21 mouse cellular contexts compared by ENCODE assay signal in genomic region chr12:76500896-76501295, GRCm38 (mm10). TPM values are rescaled to one million over a fixed set of nuclear protein-coding genes. Genes with fewer than 3 reads are reported as not detected.
DNase-seq lines count a peak whose midpoint lies in the region; ATAC-seq and TF ChIP-seq lines count a peak whose summit lies in the region.
"Had no signal": no experiment of that assay in that cellular context is flagged by ENCODE, and none has a peak within 500 bp of the region (broad histone marks: within the 10 kb centered on the region; RNA-seq: fewer than 3 reads in every experiment).

No protein-coding gene starts in this region.

- H3K27ac ChIP-seq in liver, embryonic 11.5 days (ENCODE audit: low read depth, low read length): no peak overlapping the region; the same call in 1 of the 2 replicates
- no peak overlapping the region for H3K27ac ChIP-seq in liver, postnatal 0 days (ENCODE audit: low read depth)
- no peak overlapping the region for H3K27ac ChIP-seq in hindbrain, embryonic 11.5 days (ENCODE audit: low read depth, low read length)
- H3K27ac ChIP-seq: embryonic facial prominence, embryonic 13.5 days; limb, embryonic 10.5 days; liver, embryonic 15.5 days; neural tube, embryonic 12.5 days had no signal

- H3K4me3 ChIP-seq in liver, embryonic 11.5 days (ENCODE audit: low read depth, low read length): no peak overlapping the region
- no peak overlapping the region for H3K4me3 ChIP-seq in liver, postnatal 0 days (ENCODE audit: low read depth, low read length)
- no peak overlapping the region for H3K4me3 ChIP-seq in hindbrain, embryonic 11.5 days (ENCODE audit: low read depth, low read length)
- H3K4me3 ChIP-seq: embryonic facial prominence, embryonic 13.5 days; heart, embryonic 13.5 days; limb, embryonic 10.5 days; liver, embryonic 15.5 days; neural tube, embryonic 12.5 days had no signal

- H3K9ac ChIP-seq in liver, embryonic 11.5 days (ENCODE audit: low read depth, low read length): no peak overlapping the region
- no peak overlapping the region for H3K9ac ChIP-seq in liver, postnatal 0 days (replicated peaks)
- H3K9ac ChIP-seq in hindbrain, embryonic 11.5 days (ENCODE audit: low read depth, low read length): no peak overlapping the region
- H3K9ac ChIP-seq: embryonic facial prominence, embryonic 13.5 days; heart, embryonic 13.5 days; liver, embryonic 15.5 days; neural tube, embryonic 12.5 days had no signal

- no peak for TF ChIP-seq CTCF in liver, postnatal 0 days (IDR thresholded peaks at IDR 0.05; ENCODE audit: low read depth)

- H3K9me3 ChIP-seq in liver, embryonic 11.5 days (ENCODE audit: control insufficient read depth, low read length): no peaks in the 10 kb centered on the region
- no peaks in the 10 kb centered on the region for H3K9me3 ChIP-seq in liver, postnatal 0 days (ENCODE audit: low read length)
- no peaks in the 10 kb centered on the region for H3K9me3 ChIP-seq in hindbrain, embryonic 11.5 days (ENCODE audit: control insufficient read depth, low read length)
- H3K9me3 ChIP-seq: embryonic facial prominence, embryonic 13.5 days; heart, embryonic 13.5 days; limb, embryonic 10.5 days; liver, embryonic 15.5 days; neural tube, embryonic 12.5 days had no signal

- H3K4me1 ChIP-seq in liver, embryonic 11.5 days (replicated peaks; ENCODE audit: control insufficient read depth, insufficient read depth, low read length): peaks cover 5% of the 10 kb centered on the region; the same call in 1 of the 2 replicates
- peaks cover 2% of the 10 kb centered on the region; the same call in 1 of the 2 replicates for H3K4me1 ChIP-seq in liver, postnatal 0 days (ENCODE audit: insufficient read depth)
- H3K4me1 ChIP-seq in hindbrain, embryonic 11.5 days (replicated peaks; ENCODE audit: control insufficient read depth, insufficient read depth, low read length): no peaks in the 10 kb centered on the region
- H3K4me1 ChIP-seq: neural tube, embryonic 12.5 days had no signal

- no peaks in the 10 kb centered on the region for H3K27me3 ChIP-seq in liver, embryonic 11.5 days (replicated peaks; ENCODE audit: control insufficient read depth, insufficient read depth, low read length)
- no peaks in the 10 kb centered on the region for H3K27me3 ChIP-seq in liver, postnatal 0 days (ENCODE audit: insufficient read depth, low read length)
- no peaks in the 10 kb centered on the region for H3K27me3 ChIP-seq in hindbrain, embryonic 11.5 days (ENCODE audit: control insufficient read depth, insufficient read depth, low read length)
- H3K27me3 ChIP-seq: embryonic facial prominence, embryonic 13.5 days; neural tube, embryonic 12.5 days had no signal

- no peak overlapping the region for H3K4me2 ChIP-seq in liver, embryonic 11.5 days
- H3K4me2 ChIP-seq in liver, postnatal 0 days (ENCODE audit: low read depth, low read length): no peak overlapping the region
- H3K4me2 ChIP-seq in hindbrain, embryonic 11.5 days (replicated peaks; ENCODE audit: low read depth, low read length): no peak overlapping the region
- H3K4me2 ChIP-seq: embryonic facial prominence, embryonic 13.5 days; heart, embryonic 13.5 days; liver, embryonic 15.5 days; midbrain, embryonic 11.5 days; neural tube, embryonic 12.5 days had no signal

- ATAC-seq in liver, embryonic 11.5 days (replicated peaks; ENCODE audit: low FRiP score): peak; percentile 65
- no peak for ATAC-seq in liver, postnatal 0 days
- peak; percentile 39 for ATAC-seq in megakaryocyte, adult 5-6 weeks (ENCODE audit: poor library complexity, severe bottlenecking)
- no peak for ATAC-seq in hindbrain, embryonic 11.5 days (ENCODE audit: low FRiP score)
- ATAC-seq: hindbrain, embryonic 16.5 days had no signal

- TF ChIP-seq EP300 in liver, postnatal 0 days (IDR thresholded peaks at IDR 0.05; ENCODE audit: low read depth): no peak

- no peaks in the 10 kb centered on the region for H3K36me3 ChIP-seq in liver, embryonic 11.5 days (ENCODE audit: control insufficient read depth, insufficient read depth, low read length)
- no peaks in the 10 kb centered on the region for H3K36me3 ChIP-seq in liver, postnatal 0 days (replicated peaks; ENCODE audit: insufficient read depth, low read length)
- no peaks in the 10 kb centered on the region for H3K36me3 ChIP-seq in hindbrain, embryonic 11.5 days (ENCODE audit: control insufficient read depth, insufficient read depth, low read length)
- H3K36me3 ChIP-seq: embryonic facial prominence, embryonic 13.5 days; heart, embryonic 13.5 days; limb, embryonic 10.5 days; liver, embryonic 15.5 days; neural tube, embryonic 12.5 days had no signal

- DNase-seq in liver, embryonic 11.5 days (ENCODE audit: low spot score): no peak
- DNase-seq in liver, postnatal 0 days: no peak
- DNase-seq in c-Kit-positive CD71-positive TER-119-positive erythroid progenitor cells, embryonic 14.5 days (ENCODE audit: low spot score): peak; percentile 10
- no peak for DNase-seq in cerebellum, adult 11-12 months
- no peak for DNase-seq in cerebellum, adult 8-10 months
- no peak for DNase-seq in hindbrain, embryonic 11.5 days (ENCODE audit: low spot score)
- DNase-seq: cerebellum, adult 18-20 months; gastrocnemius, postnatal 25 days; heart, postnatal 36 days; kidney, adult 9 months; layer of hippocampus, postnatal 36 days; lung, postnatal 14 days; right cerebral cortex, postnatal 25 days had no signal

- 26% methylated on average over 2 of the region's 3 CpGs for WGBS in liver, embryonic 11.5 days
- WGBS in liver, postnatal 0 days (ENCODE audit: insufficient replicate concordance): 31% methylated on average over 3 of the region's 3 CpGs
- WGBS in hindbrain, embryonic 11.5 days: 81% methylated on average over 3 of the region's 3 CpGs

RNA-seq across cellular contexts. Expression of gene Plekhg3, which starts 29.8 kb away (rescaled TPM):
- polyA plus RNA-seq in liver, embryonic 11.5 days (2014; fragmentation: Nextera tagmentation; extraction: Ambion mirVana): 3.4 and 4.1 TPM in 2 replicates
- polyA plus RNA-seq in liver, postnatal 0 days (2015; fragmentation: Nextera tagmentation; extraction: Ambion mirVana): 3.3 and 3.7 TPM in 2 replicates
- 40.4 and 44.3 TPM in 2 replicates for total RNA-seq in megakaryocyte, adult 5-6 weeks (2015)
- total RNA-seq in megakaryocyte, adult 5-6 weeks (2017): 46.6 and 50.5 TPM in 2 replicates
- polyA plus RNA-seq in hindbrain, embryonic 11.5 days (2014; fragmentation: Nextera tagmentation; extraction: Ambion mirVana): 1.9 and 2.1 TPM in 2 replicates

Comparison
In these comparisons a context has a peak if more than half of its experiments do, and no peak if none do; other contexts are left out.
1. ATAC-seq: peak in liver, embryonic 11.5 days (single experiment) and megakaryocyte, adult 5-6 weeks (single experiment); none in liver, postnatal 0 days (single experiment) and hindbrain, embryonic 11.5 days (single experiment).